Mouse (Mus musculus): ENCODE results near the gene Btbd35f19. TPM values are rescaled to one million over a fixed set of nuclear protein-coding genes. Genes with fewer than 3 reads are reported as not detected.
"Not testable (repeated sequence)": the region's sequence is repeated elsewhere in the genome, so short reads cannot be mapped to it uniquely, and the experiment has no call there.

Btbd35f19 gene
- not detected for total RNA-seq (2021)
- long read RNA-seq, experiment 1 = 0 reads
- long read RNA-seq, experiment 2 = 0 reads

GRCm38 (mm10) chrX:31383818-31384217 is at the start of gene Btbd35f19:
Gene Btbd35f19 (minus strand): TSS chrX:31383918.
- DNase-seq (ENCODE audit: low spot score in 2 of 2) = not testable (repeated sequence)

- not testable (repeated sequence) for DNase-seq (ENCODE audit: low spot score in 2 of 2)
Observed at GRCm38 (mm10) chrX:31341924-31342323, 41.8 kb downstream of the Btbd35f19 start.

- DNase-seq (ENCODE audit: low spot score in 2 of 2) = not testable (repeated sequence)
Observed at GRCm38 (mm10) chrX:31336154-31336553, 47.6 kb downstream of the Btbd35f19 start, which contains the start of gene Btbd35f26. Gene Btbd35f26 (plus strand): TSS chrX:31336454.

Other genes with a start within 250 kb of the Btbd35f19 start
- gene Spin2f, start 130.0 kb downstream of the Btbd35f19 start, total RNA-seq (2021) = not detected
- gene Btbd35f26, start 47.5 kb downstream of the Btbd35f19 start, total RNA-seq (2021) = not detected
- not detected for gene Gm21883, start 190.4 kb upstream of the Btbd35f19 start, total RNA-seq (2021)
- gene Spin2e, start 235.0 kb upstream of the Btbd35f19 start, total RNA-seq (2021) = not detected

All from layer of hippocampus, postnatal 14 days (tissue).